Mouse (Mus musculus) urinary bladder, postnatal 14 days (tissue): ENCODE measurements around the gene Pgap2.
A peak's percentile ranks its signal among the peaks of the same experiment; 100 is the strongest.

ENCODE experiments used
- DNase-seq: peaks from one replicate; pipeline ENCODE4 v3.0.0; 2021; ENCODE audit warnings: low spot score

Pgap2 gene

GRCm38 (mm10) chr7:102266401-102267042 is 56.5 kb downstream of the Pgap2 start:
- no peak for DNase-seq

- DNase-seq = peak; percentile 96
Observed at GRCm38 (mm10) chr7:102267113-102267579, 57.1 kb downstream of the Pgap2 start.

- peak; percentile 71 for DNase-seq
Observed at GRCm38 (mm10) chr7:102267601-102268394, 57.8 kb downstream of the Pgap2 start, which contains the start of gene Stim1. TSS of gene Stim1 (plus strand) at chr7:102267806.

GRCm38 (mm10) chr7:102268395-102268748 is 58.4 kb downstream of the Pgap2 start:
- DNase-seq = no peak

GRCm38 (mm10) chr7:102272422-102272948 is 62.5 kb downstream of the Pgap2 start:
- no peak for DNase-seq

- no peak for DNase-seq
Observed at GRCm38 (mm10) chr7:102281403-102281802, 71.4 kb downstream of the Pgap2 start.

GRCm38 (mm10) chr7:102282261-102282660 is 72.3 kb downstream of the Pgap2 start:
- no peak for DNase-seq
